Mouse (Mus musculus): ENCODE measurements at regions not wholly inside any gene's neighbourhood (a gene's known extent, or its start where the extent isn't known, plus 50 kb on each side); places are given as distances from the start of the nearest gene placed in this dataset.

GRCm38 (mm10) chr4:95125346-95125745, 73.3 kb upstream of the Jun start:
- no peak for TF ChIP-seq CTCF (IDR thresholded peaks at IDR 0.05; ENCODE audit: borderline replicate concordance, control insufficient read depth, extremely low read depth, insufficient read depth, low read length, poor library complexity)
- no peak for TF ChIP-seq POLR2A (IDR thresholded peaks at IDR 0.05; ENCODE audit: control insufficient read depth, extremely low read depth, insufficient read depth, low read length, poor library complexity)
